Mouse (Mus musculus): ENCODE results near the gene Armc7.

DNA sequence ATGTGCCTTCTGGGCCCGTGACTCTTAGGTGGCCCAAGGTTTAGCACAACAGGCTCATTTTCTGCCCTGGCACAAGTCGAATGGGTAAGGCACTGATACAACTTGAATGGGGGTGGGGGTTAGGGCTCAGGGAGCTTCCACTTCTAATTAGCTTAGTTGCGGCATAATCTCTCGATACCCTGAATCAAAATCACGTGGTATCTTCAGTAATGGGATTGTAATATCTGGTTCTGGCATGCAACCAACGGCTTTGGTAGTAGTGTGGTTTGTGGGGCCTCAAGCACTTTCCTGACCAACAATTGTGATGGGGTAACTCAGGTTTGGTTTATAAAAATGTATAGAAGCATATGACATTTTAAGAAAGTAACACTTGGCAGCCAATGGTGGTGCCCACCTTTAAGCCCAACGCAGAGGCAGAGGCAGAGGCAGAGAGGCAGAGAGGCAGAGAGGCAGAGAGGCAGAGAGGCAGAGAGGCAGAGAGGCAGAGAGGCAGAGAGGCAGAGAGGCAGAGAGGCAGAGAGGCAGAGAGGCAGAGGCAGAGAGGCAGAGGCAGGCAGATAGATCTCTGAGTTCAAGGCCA lies 23.1 kb upstream of the Armc7 start:
- no peak for TF ChIP-seq POLR2A (IDR thresholded peaks at IDR 0.05; ENCODE audit: borderline replicate concordance, extremely low read depth, insufficient read depth, insufficient read length, poor library complexity, severe bottlenecking)
- no peak for TF ChIP-seq CTCF (IDR thresholded peaks at IDR 0.05; ENCODE audit: borderline replicate concordance, extremely low read depth, insufficient read depth, insufficient read length)
